Mouse (Mus musculus): ENCODE data around the gene Map4k1.
"Not testable (repeated sequence)": the region's sequence is repeated elsewhere in the genome, so short reads cannot be mapped to it uniquely, and the experiment has no call there.

Map4k1 gene

GRCm38 (mm10) chr7:28955295-28955897 lies 26.5 kb upstream of the Map4k1 start:
- in situ Hi-C loops (cut with MboI, MseI), result no loop called here

- in situ Hi-C loops (cut with MboI, MseI), result no loop called here
Observed at GRCm38 (mm10) chr7:28956270-28956669, 25.6 kb upstream of the Map4k1 start.

GRCm38 (mm10) chr7:28957286-28957685 lies 24.6 kb upstream of the Map4k1 start:
- in situ Hi-C loops (cut with MboI, MseI), result no loop called here

- in situ Hi-C loops (cut with MboI, MseI), result no loop called here
Observed at GRCm38 (mm10) chr7:28957997-28958725, 23.7 kb upstream of the Map4k1 start.

- in situ Hi-C loops (cut with MboI, MseI), result no loop called here
Observed at GRCm38 (mm10) chr7:28958770-28959169, 23.1 kb upstream of the Map4k1 start.

- in situ Hi-C loops (cut with MboI, MseI), result no loop called here
Observed at GRCm38 (mm10) chr7:28959505-28960045, 22.3 kb upstream of the Map4k1 start.

- in situ Hi-C loops (cut with MboI, MseI), result no loop called here
Observed at GRCm38 (mm10) chr7:28960354-28961046, 21.4 kb upstream of the Map4k1 start.

GRCm38 (mm10) chr7:28961584-28961926 lies 20.3 kb upstream of the Map4k1 start:
- in situ Hi-C loops (cut with MboI, MseI), result no loop called here

GRCm38 (mm10) chr7:28961927-28962670 lies 19.8 kb upstream of the Map4k1 start, which contains the start of gene Actn4:
Actn4 (minus strand) TSS chr7:28962340.
- in situ Hi-C loops (cut with MboI, MseI), result no loop called here

- in situ Hi-C loops (cut with MboI, MseI), result no loop called here
Observed at GRCm38 (mm10) chr7:28963399-28963923, 18.4 kb upstream of the Map4k1 start.

GRCm38 (mm10) chr7:28965346-28965840 lies 16.5 kb upstream of the Map4k1 start:
- in situ Hi-C loops (cut with MboI, MseI), result no loop called here

GRCm38 (mm10) chr7:28966181-28966580 lies 15.7 kb upstream of the Map4k1 start:
- in situ Hi-C loops (cut with MboI, MseI), result no loop called here

GRCm38 (mm10) chr7:28966751-28967505 lies 14.9 kb upstream of the Map4k1 start:
- in situ Hi-C loops (cut with MboI, MseI), result no loop called here

- in situ Hi-C loops (cut with MboI, MseI), result not testable (repeated sequence)
Observed at GRCm38 (mm10) chr7:28968120-28968519, 13.7 kb upstream of the Map4k1 start.

GRCm38 (mm10) chr7:28969271-28969670 lies 12.6 kb upstream of the Map4k1 start:
- in situ Hi-C loops (cut with MboI, MseI), result no loop called here

GRCm38 (mm10) chr7:28969672-28970394 lies 12.0 kb upstream of the Map4k1 start:
- in situ Hi-C loops (cut with MboI, MseI), result no loop called here

- in situ Hi-C loops (cut with MboI, MseI), result no loop called here
Observed at GRCm38 (mm10) chr7:28971029-28971428, 10.8 kb upstream of the Map4k1 start.

GRCm38 (mm10) chr7:28971770-28972269 lies 10.0 kb upstream of the Map4k1 start:
- in situ Hi-C loops (cut with MboI, MseI), result no loop called here

GRCm38 (mm10) chr7:28972542-28972985 lies 9.3 kb upstream of the Map4k1 start:
- in situ Hi-C loops (cut with MboI, MseI), result no loop called here

- in situ Hi-C loops (cut with MboI, MseI), result no loop called here
Observed at GRCm38 (mm10) chr7:28973025-28973424, 8.8 kb upstream of the Map4k1 start.
